Comparison of ENCODE assay signal across 20 mouse cellular contexts in the genomic region with DNA sequence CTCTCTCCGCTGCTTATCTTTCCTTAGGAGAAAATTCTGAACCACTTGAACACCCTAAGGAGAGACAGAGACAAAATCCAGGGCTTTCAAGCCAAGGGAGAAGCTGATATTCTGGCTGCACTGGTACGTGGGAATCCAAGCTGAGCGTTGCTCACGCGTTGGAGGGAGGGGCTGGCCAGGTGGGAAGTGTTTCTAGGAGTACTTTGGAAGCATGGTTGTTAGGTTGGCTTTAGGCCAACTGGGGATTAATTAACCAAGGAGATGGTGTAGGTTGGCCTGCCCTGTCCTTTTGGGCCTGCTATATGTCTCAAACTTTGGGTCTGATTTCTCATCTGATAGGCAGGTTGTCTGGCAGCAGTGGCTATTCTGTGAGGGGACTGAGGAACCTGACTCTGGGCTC. TPM values are rescaled to one million over a fixed set of nuclear protein-coding genes. Genes with fewer than 3 reads are reported as not detected.
"Had no signal": no experiment of that assay in that cellular context is flagged by ENCODE, and none has a peak within 500 bp of the region (broad histone marks: within the 10 kb centered on the region; RNA-seq: fewer than 3 reads in every experiment).

No protein-coding gene starts in this region.

- H3K27me3 ChIP-seq: hindbrain, embryonic 15.5 days; limb, embryonic 13.5 days; liver, embryonic 12.5 days; midbrain, embryonic 12.5 days; neural tube, embryonic 13.5 days had no signal

- H3K4me2 ChIP-seq: hindbrain, embryonic 15.5 days; limb, embryonic 13.5 days; liver, embryonic 12.5 days; midbrain, embryonic 12.5 days; neural tube, embryonic 13.5 days had no signal

- DNase-seq: kidney, postnatal 36 days; left cerebral cortex, postnatal 4 days; retina, postnatal 1 day; right cerebral cortex, postnatal 4 days; thymus, adult 18-20 months; thymus, postnatal 14 days had no signal

- H3K9ac ChIP-seq: hindbrain, embryonic 15.5 days; limb, embryonic 13.5 days; liver, embryonic 12.5 days; midbrain, embryonic 12.5 days; neural tube, embryonic 13.5 days had no signal

- H3K4me3 ChIP-seq: hindbrain, embryonic 15.5 days; limb, embryonic 13.5 days; liver, embryonic 12.5 days; midbrain, embryonic 12.5 days; neural tube, embryonic 13.5 days had no signal

- H3K4me1 ChIP-seq: hindbrain, embryonic 15.5 days; midbrain, embryonic 12.5 days had no signal

- ATAC-seq: liver, embryonic 12.5 days; midbrain, embryonic 16.5 days had no signal

- H3K9me3 ChIP-seq: hindbrain, embryonic 15.5 days; limb, embryonic 13.5 days; liver, embryonic 12.5 days; midbrain, embryonic 12.5 days; neural tube, embryonic 13.5 days had no signal

- H3K27ac ChIP-seq: hindbrain, embryonic 15.5 days; limb, embryonic 13.5 days; liver, embryonic 12.5 days; midbrain, embryonic 12.5 days; neural tube, embryonic 13.5 days had no signal

RNA-seq across cellular contexts. Expression of gene Trim15, which starts 15.8 kb away (rescaled TPM):
- total RNA-seq: layer of hippocampus, adult 18-20 months; layer of hippocampus, postnatal 10 days; left cerebral cortex, postnatal 10 days; left cerebral cortex, postnatal 4 days; megakaryocyte-erythroid progenitor cell, adult 5-6 weeks had no signal
- polyA plus RNA-seq: urinary bladder, adult 2 months had no signal

RNA-seq across cellular contexts. Expression of gene Trim10, which starts 18.2 kb away (rescaled TPM):
- total RNA-seq: layer of hippocampus, adult 18-20 months; left cerebral cortex, postnatal 4 days had no signal

RNA-seq across cellular contexts. Expression of gene Trim40, which starts 38.7 kb away (rescaled TPM):
- total RNA-seq: layer of hippocampus, adult 18-20 months; layer of hippocampus, postnatal 10 days; left cerebral cortex, postnatal 10 days; left cerebral cortex, postnatal 4 days; megakaryocyte-erythroid progenitor cell, adult 5-6 weeks had no signal
- polyA plus RNA-seq: kidney, embryonic 14.5 days; limb, embryonic 13.5 days; liver, embryonic 12.5 days; lung, embryonic 16.5 days; midbrain, embryonic 12.5 days; midbrain, embryonic 16.5 days; neural tube, embryonic 13.5 days had no signal

RNA-seq across cellular contexts. Expression of gene H2-M10.6, which starts 39.2 kb away (rescaled TPM):
- total RNA-seq: layer of hippocampus, adult 18-20 months; layer of hippocampus, postnatal 10 days; left cerebral cortex, postnatal 10 days; left cerebral cortex, postnatal 4 days; megakaryocyte-erythroid progenitor cell, adult 5-6 weeks had no signal
- polyA plus RNA-seq: hindbrain, embryonic 15.5 days; kidney, embryonic 14.5 days; limb, embryonic 13.5 days; liver, embryonic 12.5 days; lung, embryonic 16.5 days; midbrain, embryonic 12.5 days; midbrain, embryonic 16.5 days; neural tube, embryonic 13.5 days; spleen, adult 2 months; urinary bladder, adult 2 months had no signal
